Mouse (Mus musculus) thymus, postnatal 0 days (tissue): ENCODE results near the gene Slc4a8. TPM values are rescaled to one million over a fixed set of nuclear protein-coding genes. Genes with fewer than 3 reads are reported as not detected.

Source experiments
- DNase-seq: peaks from one replicate; pipeline ENCODE4 v3.0.0-alpha.2; 2015; ENCODE audit warnings: low spot score
- polyA plus RNA-seq: library from polyadenylated mRNA; unstranded; fragments of >200 nt; fragmentation: Nextera tagmentation; extraction: Ambion mirVana; gene quantifications from 2 replicates; pipeline ENCODE4 v1.2.1, GENCODE M21; 2015

Gene Slc4a8
- 2.1 and 2.7 TPM in 2 replicates for polyA plus RNA-seq

DNA sequence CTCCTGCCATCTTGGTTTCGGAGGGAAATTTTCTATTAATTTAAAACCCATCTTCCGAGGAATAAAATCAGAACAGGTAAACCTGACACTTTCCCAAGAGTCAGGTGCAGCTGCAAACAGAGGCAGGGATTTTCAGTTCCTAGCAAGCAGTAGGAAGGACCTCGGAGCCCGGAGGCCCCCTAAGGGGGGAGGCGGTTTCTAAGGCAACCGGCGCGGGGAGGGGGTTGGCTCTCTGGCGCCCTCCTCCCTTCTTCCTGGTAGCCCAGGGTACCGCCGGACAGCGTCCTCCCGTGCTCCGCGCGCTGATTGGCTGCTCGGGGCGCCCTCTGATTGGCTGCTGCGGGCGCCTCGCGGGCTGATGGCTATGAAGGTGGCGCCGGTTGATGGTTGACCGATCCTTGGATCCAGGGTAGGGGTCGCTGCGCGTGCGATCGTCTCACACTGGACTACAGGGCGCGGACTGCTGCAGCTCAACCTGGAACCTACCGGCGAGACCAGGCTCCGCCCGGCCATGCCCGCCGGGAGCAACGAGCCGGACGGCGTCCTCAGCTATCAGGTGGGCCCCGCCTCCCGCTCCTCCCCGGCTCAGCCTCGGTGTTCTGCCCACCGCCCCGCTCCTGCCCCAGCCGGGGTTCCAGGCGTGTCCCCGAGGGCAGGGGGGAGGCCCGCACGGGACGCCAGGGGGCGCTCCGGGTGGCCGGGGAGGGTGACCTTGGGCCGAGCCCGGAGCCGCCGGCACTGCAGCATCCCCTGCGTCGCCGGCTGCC, at the start of gene Slc4a8:
TSS of gene Slc4a8 (plus strand) at position 329 of the 767 bp plus-strand sequence.
- peak; percentile 78 for DNase-seq

DNA sequence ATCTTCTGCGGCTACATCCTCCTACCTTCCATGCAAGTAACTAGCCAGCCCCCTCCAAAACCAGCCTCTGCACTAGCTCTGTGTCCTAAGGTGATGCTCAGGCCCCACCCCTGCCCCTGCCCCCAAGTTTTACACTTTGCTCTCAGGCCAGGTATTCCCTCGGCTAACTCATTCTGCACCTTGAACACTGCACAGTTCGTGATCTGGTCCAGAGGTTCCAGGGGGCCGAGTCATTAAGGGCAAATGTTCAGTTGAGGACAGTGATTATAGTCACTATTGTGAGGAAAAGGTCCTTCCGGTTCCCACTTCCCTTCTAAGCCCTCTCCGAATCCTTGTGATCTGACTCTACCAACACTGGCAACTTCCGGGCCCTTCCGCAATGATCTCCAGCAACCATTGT, 47.1 kb upstream of the Slc4a8 start:
- DNase-seq = no peak

DNA sequence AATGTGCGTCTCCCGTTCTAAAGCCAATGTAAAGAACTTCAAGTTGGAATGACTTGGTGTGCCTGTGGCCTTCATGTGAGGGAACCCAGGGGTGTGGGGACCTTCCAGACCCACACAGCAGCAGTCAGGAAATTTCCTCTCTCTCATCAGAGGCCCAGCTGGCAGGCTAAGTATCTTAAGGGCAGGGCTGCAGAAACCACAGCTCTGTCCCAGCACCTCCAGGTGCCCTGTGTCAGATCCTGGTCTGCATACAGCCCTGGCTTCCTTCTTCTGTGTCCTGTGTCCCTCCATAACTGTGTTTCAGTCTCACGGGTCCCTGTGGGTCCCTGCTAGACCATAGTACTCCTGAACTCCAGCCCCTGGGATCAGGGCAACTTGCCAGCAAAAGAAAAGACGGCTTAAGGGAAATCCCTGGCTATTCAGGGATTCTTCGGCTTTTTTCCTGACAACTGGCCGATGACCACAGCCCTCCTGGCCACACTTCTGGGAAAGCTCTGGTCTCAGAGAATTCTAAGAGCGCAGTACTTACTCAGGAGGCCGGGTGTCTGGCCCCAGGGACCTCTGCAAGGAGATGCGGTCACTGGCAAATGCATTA, 46.1 kb upstream of the Slc4a8 start:
- no peak for DNase-seq

DNA sequence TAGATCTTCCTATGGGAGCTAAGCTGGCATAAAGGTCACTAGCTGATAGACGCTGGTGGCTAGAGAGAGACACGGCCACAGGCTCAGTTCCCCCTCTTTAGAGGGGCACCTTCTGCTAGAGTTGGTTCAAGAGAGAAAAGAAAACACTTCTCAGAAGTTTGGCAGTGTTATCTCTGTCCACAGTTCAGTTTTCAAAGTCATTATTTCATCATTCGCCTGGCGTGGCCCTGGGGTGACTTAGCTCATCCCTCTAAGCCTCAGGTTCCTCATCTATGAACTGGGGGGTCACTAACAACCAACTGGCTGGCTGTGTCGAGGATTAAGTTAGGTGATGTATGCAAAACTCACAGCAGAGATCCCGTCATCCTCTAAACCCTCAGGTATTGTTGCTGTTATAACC, 43.6 kb upstream of the Slc4a8 start:
- no peak for DNase-seq

DNA sequence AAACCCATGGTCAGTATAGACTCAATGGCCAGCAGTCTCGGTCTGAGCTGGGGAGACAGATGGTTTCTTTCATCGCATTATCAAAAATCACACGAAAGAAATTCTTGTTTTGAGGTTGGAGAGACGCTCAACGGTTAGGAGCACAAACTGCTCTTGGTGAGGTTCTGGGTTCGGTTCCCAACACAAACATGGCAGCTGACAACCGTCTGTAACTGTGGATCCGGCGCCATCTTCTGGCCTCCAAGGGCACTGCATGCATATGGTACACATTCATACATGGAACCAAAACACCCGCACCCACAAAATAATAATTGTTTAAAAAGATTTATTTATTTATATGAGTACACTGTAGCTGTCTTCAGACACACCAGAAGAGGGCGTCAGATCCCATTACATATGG, 43.0 kb upstream of the Slc4a8 start:
- no peak for DNase-seq

DNA sequence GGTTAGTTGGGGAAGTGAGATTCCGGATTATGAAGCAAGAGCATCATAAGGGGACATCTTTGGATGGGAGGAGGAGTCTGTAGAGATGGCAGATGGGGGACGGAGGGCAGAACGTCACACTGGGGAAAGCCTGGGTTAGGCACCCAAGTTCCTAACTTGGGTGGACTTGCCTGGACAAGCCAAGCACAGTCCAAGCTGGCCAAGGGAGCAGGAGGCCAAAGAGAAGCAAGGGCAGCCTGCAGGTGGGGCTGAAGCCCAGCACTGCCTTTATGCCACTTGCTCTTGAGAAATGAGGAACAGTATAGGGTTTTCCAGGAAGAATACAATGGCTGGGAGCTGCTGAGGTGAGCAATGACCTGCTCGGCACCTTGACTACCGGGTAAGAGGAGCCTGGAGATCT, 42.3 kb upstream of the Slc4a8 start:
- DNase-seq = no peak

DNA sequence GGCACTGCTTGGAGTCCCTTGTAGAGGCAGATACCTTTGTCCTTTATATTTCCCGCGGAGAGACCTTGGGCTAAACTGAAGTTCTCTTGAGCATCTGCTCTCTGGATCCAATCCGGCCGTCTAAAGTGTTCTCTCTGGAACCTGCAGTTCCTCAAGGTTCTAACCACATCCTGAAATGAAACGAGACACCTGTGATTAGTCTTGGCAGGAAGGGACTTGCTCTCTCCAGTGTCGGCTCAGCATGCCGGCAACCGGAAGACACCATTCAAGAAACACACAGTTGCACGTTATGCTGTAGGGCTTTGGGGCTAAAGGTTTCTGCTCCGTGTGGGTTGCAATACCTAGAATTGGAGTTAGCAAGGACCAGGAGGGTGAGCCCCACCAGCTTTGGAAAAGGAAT, 41.5 kb upstream of the Slc4a8 start:
- DNase-seq = peak; percentile 84

DNA sequence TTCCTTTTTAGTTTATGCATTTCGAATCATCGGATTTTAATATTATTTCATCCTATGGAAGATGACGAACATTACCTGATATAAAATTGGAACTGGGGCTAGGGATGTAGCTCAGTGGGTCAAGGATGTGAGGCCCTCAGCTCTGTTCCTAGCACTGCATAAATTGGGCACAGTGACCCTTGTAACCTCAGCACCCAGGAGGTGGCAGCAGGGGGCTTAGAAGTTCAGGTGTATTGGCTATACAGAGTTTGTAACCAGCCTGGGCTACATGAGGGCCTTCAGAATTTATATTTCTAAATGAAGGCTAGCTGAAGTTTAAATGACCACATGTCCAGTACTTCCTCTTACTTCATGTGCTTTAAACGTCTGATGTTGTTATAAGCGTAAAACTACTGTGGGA, 40.1 kb upstream of the Slc4a8 start:
- no peak for DNase-seq

DNA sequence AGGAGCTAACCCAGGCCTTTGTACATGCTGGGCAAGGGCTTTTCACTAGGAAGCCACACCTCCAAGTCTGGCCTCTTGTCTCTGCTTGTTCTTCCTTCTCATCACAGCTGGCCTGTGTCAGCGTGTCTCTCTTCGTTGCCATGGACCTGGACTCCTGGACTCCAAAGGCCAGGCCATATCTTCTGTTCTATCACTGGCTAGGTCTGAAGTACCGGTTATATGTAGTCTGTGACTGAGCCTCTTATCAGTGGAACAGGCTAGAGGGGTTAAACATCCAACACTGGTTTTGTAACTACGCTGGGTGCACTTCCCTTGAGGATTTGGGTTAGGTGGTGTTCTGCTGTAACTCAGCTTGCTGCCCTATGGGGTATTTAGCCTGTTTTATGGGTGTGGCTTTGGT, 39.5 kb upstream of the Slc4a8 start:
- no peak for DNase-seq

DNA sequence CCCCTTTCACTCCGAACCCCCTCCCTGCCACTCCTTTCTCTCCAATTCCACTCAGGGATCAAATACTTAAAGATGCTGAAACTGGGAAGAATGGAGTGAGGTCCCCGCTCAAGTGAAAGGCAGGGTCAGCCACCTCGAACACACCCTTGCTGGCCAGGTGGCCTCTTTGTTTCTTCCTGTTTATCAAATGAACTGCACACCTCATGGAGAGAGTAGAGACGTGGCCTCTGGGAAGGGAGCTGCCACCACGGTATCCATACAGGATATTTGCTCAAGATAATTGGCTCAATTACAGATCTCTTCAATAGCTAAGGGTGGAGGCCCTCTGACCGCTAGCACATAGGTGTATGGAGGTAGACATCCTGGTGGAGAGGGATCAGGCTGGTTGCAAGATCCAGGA, 39.0 kb upstream of the Slc4a8 start:
- no peak for DNase-seq

DNA sequence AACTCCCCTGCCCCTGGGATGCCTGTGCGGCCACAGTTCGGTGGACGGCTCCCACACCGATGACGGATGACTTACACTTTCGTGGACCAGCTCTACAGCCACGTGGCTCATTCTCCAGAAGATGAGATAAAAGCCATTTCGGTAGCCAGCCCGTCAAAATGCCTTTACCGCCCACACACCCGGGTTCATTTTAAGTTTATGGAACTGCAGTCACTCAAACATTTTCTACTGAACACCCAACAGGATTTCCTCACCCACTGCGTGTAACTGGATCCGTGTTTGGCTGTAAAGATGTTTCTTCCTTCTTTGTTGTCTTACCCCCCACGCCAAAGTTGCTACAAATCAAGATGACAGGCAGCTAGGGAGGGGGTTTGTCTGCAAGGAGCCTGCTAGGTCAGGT, 38.0 kb upstream of the Slc4a8 start:
- no peak for DNase-seq

DNA sequence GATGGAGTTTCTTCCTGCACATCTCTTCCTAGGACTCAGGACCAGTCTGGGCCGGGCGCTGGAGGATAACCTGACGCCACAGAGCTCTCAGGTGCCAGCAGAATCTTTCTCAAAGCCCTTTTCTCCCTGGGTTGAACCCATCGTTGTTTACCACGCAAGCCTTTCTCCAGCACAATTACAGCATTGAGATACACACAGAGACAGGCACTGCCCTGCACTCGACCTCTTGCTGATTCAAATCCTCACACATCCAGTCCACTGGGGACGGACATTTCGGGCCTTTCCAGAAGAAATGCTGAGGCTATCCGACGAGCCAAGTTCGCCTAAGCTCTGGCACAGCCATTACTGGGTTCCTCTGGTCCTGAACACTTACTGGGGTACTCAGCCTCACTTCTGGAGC, 34.8 kb upstream of the Slc4a8 start:
- no peak for DNase-seq

DNA sequence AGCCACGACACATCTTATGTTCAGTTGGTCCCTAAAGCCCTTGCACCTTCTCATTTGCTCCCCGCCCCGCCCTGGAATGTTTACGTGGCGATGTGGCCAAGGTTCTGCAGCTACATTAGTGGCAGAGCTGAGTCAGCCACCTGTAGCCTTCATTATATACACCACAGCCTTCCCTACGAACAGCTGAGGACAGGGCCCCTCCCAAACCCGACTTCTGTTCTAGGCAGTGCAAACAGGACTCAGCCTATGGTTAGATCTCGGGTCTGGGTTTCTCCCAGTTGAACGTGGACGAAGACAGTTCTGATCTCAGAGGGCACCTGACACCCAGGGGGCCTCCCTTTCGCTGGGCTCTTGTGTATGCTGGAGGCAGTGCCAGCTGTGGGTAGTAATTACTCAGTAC, 33.7 kb upstream of the Slc4a8 start:
- DNase-seq = no peak

DNA sequence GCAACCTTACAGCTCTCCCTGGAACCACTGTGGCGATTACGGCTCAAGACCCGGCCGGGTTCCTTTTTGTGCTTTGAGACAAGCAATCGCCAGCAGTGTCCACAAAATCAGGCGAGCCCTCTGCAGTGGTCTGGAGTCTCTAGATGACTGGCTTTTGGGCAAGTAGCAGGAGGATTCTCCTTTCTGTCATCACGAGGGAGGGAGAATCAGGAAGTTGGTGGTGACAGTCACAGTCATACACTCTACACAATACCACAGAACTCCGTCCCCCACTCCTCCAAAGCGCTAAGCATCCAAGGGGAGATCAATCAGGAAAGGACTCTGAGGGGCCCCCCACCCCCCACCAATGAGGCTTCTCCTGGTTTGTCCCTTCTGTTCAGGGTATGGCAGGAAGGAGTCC, 33.0 kb upstream of the Slc4a8 start:
- no peak for DNase-seq

DNA sequence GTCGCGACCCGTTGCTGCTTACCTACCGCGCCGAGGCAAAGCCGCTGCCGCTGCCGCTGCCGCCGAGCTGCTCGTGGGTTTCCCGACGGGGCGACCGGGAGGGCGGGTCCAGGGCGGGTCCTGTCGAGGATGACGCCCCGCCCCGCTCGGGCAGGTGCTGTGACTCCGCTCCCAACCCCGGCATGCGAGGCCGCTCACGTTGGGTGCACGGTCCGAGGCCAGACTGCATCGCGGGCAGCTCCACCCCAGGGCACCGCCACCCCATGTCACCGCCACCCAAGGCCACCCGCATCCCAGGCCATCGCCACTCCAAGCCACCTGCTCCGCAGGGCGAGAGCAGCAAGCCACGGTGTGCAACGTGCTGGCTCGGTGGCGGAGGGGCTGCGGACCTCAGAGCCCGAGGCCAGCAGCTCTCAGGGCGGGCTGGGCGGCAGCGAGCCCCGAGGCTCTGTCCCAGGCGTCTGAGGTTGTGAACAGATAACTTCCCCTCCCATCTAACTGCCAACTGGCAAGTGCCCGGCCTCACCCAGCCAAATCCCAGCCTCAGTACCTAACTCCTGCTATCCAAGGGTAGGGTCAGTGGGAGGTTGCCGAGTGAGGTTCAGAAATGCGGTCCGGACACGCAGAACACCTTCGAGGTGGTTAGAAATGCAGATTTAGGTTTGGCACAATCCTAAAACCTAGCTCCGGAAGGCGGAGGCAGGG, 32.1 kb upstream of the Slc4a8 start, which contains the start of gene Galnt6:
TSS of gene Galnt6 (minus strand) at position 96 of the 705 bp plus-strand sequence.
- peak; percentile 68 for DNase-seq

DNA sequence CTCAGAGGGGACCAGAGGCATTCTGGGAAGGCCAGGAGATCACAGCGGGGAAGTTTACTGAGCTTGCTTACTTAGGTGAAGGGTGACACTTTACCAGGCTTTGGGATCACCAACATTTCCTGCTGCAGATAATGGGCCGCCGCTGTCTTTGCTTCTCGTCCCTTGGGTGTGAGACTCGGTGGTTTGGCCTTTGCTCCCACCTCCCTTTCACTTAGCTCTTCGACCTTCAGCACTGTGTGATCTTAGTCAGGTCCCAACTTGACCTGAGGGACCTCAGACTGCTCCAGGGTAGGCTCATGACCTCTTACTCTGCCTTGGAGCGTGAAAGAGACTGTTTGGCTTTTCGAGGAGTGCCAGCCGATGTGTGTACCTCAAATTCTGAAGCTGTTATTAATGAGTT, 30.5 kb upstream of the Slc4a8 start:
- DNase-seq = no peak

DNA sequence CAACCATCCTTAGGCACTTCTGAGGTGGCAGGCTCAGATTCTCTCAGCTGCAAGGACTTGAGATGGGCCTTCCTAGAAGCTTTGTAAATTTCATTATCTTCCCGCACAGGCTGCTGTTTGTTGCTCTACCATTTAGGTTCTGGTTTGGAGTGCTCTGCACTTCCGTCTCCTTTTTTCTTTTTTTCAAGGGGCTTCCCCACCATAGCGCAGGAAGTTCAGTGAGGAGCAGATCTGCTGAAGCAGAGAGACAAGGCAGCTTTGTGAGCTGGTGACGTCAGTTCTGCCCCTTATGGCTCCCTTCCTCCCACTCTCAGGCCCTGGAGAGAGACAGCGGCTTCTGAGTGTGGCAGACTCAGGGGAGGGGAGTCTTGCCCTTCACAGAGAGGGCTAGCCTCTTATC, 29.0 kb upstream of the Slc4a8 start:
- peak; percentile 77 for DNase-seq

DNA sequence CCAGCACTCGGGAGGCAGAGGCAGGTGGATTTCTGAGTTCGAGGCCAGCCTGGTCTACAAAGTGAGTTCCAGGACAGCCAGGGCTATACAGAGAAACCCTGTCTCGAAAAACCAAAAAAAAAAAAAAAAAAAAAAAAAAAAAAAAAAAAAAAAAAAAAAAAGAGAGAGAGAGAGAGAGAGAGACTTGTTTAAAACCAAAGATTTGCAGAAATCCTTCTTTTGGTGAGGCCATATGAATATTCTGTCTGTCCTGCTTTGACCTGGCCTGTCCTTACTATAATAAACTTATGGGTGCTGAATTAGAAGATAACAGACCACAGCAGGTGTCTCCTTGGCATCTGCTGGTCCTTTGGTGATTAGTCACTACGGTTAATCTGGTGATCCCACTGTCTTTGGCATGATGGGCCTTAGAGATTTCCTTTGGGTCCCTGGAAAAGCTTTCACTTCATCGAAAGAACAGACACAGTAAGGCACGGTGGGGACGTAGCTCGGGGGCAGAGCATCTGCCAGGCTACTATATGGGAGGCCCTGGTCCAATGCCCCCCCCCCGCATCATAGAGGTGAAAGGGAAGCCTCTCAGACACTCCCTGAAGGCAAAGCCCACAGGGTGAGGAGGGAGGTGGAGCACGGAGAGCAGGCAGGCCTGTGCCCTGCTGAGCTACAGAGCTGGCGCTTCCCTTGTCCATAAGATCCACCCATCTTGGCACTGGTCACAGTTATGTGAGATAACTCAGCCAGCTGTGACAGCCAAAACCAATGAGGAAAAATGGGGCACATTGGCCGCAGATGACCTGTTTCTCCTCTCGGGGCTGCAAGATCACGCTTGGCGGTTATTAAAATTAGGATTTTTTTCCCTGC, 26.2 kb upstream of the Slc4a8 start:
- DNase-seq = no peak

DNA sequence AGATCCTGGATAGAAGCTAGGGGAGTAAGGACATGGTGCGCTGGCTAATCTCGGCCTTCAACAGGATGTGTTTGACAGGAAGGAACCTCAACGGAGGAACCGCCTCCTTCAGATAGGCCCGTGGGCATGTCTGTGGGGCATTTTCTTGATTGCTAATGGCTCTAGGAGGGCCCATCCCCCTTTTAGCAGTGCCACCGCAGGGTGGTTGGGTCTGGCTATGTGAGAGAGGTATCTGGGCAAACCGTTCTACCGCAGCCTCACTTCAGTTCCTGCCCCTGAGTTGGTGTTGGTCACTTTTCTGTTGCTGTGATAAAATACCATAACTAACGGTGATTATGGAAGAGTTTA, 25.6 kb upstream of the Slc4a8 start:
- no peak for DNase-seq

DNA sequence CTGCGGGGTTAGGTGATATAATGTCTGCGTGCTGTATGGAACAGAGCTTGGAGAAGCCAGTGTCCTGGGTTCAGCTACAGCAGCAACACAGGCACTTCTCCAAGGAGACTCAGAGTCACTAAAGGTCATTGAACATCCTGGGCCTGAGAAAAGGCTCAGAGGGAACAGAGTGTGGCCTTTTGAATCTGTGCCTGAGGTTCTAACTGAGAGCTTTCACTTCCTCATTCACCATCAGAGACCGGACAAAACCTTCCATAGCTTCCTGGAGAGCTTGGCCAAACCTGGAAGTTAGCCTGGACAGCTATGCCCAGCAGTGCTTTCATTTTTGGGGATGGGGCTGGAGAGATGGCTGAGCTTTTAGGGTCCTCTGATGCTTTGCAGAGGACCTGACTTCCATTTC, 23.9 kb upstream of the Slc4a8 start:
- no peak for DNase-seq

DNA sequence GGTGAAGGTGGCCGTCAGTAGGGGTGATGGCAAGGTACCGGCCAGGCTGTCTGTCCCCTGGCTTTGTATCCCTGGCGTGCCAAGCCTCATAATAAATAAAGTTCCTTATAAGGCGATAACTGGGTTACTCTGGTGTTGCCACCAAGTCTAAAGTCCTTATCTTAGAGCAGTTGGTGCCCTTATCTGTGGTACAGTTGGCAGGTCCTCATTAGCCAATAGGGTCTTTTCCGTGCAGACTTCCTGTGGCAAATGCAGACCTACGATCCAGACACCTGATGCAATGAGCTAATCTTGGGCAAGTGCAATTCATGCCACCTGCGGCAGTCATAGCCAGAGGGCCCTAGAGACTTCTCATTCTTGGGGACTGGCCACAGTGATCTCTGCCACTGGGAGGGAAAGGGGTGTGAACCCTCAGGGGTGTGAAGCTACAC, 23.2 kb upstream of the Slc4a8 start:
- DNase-seq = no peak

DNA sequence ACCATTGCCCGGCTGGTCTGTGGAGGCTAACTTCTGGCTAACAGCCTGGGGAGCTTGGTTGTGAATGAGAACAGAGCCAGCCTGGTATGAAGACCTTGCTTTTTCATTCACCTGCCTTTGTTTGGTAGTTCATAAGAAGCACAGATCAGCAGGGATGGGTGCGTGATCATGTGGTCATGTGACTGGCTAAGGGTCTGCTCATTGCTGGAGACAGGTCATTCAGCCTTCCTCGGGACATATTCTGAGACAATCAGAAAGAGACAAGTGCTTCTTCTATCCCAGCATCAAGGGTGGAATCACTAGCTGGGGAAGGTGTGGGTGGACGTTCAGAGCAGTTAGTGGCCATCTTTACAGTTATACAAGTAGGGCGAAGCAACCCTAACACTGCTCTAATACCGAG, 22.1 kb upstream of the Slc4a8 start:
- no peak for DNase-seq
